Mouse (Mus musculus) layer of hippocampus, postnatal 25 days (tissue): Measurements from ENCODE around the gene Zbtb20. TPM values are rescaled to one million over a fixed set of nuclear protein-coding genes. Genes with fewer than 3 reads are reported as not detected.

Experiments used
- DNase-seq, 2 experiments: peaks; one replicate each; pipeline ENCODE4 v3.0.0; 2022; ENCODE audit warnings: mixed read lengths in 2 of 2, low spot score in 1 of 2; ENCODE audit errors: extremely low spot score in 1 of 2
- total RNA-seq, 2 experiments: library from RNA; stranded (reverse); gene quantifications; 2 replicates each; pipeline ENCODE4 v1.2.3; 2021

Gene Zbtb20
- total RNA-seq, 2 experiments from 2014 or later: 251 to 334 TPM

DNA sequence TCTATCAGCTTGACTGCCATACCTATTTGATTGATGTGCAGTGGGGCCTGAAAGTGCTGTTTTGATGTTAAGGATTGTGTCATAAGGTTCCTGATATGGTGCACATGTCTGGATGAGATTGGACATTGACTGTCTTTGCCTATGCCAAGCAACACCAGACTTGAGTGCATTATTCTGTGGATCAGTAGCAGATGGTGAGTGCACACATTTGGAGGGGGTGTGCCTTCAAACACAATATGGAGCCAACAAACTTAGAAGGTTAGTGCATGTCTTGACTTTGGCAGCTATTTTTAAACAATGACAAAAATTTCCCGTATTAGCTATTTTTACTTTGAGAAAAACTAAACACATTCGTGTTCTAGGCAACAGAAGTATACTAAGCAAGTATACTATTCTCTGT is 299.1 kb downstream of the Zbtb20 start:
- DNase-seq: no peak

DNA sequence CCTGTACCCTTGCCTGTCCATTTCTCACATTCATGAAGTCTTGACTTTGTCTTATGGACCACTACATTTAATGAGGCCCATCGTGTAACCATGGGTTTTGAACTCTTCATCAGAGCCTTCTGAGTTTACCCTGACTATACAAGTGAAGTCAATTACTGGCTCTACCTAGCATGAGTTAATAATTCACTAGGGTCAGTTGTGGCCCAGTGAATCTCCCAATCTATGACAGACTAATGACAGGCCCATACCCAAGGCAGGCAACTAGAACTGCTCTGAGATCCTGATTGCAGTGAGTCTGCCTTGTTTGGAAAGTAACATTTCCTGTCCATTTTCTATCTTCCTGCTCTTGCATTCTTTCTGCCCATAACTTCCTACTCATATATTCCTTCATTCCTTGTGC is 305.4 kb downstream of the Zbtb20 start:
- no peak for DNase-seq

DNA sequence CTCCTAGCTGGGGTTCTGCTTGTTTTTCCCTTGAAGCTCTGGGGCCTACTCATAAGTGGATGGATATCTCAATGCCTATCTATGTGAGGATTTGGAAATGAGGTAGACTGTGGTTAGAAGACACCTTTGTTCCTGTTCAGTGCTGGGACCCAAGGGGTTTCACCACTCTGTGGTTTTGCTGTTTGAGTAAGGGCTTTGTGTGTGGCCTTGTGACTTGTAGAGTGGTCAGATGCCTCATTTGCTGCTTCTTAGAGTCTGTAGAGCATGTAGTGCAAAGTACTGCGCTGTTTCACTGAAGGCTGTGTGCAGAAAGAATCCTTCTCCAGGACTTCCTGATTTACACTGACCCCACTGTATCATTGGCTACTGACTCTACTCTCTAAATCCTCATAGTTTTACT is 314.7 kb downstream of the Zbtb20 start:
- DNase-seq: no peak

DNA sequence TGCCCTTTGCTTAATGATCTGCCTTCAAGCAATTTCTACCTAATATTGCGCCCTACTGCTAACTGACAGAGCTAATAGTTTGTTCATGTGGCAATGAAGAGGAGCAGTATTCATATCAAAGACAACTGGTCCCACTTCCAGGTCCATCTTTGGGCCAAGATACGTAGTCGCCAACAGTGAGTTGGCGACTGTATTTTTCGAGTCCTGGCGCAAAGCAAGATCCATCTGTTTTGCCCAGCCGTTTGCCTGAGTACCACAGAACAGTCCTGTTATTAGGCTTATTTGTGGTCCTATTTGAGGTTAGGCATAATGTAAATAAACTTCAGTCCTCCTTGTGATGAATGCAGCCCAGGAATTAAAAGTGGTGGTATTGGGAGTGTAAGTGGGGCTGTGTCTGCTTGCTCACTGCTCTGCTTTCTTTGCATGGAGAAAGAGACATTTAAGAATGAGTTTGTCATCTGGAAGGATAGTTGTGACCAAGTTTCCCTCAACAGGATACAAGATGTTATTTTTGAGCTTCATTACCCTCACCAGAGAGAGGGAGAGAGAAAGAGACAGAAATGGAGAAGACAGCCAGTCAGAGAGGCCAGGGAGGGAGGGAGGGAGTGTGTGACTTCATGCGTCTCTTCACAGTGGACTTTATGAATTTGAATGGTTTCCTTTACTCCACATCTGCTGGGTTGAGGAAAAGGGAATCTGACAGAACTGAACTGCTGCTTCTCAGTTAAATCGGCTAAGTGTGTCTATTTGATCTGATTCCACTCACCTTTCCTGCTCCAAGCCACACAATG is 315.6 kb downstream of the Zbtb20 start:
- no peak for DNase-seq

DNA sequence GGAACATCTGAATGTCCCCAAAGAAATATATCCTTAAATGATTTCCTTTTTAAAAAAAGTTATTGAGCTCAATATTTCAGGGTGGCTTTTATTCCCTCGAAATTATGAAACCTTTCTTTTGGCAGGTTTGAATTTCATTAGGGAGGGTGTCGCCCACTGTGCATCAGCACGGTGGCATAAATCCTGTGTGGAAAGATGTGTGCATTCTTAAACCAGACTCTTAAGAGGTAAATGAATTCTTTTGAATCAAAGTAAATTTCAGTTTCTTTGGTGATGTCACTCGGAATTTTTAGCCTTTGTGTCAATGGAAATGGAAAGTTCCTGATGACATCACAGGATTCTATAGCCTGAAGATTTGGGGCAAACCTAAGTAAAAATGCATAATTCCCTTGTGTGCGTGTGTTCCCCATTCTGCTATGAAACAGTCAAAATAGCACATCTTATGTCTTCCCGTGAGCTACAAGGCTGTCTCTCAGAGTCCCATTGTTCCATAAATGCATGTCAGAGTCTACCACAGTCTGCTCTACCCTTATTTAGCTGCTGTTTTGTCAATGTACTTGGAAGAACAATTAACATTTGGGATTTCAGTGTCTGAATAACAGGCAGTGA is 318.1 kb downstream of the Zbtb20 start:
- DNase-seq: no peak

DNA sequence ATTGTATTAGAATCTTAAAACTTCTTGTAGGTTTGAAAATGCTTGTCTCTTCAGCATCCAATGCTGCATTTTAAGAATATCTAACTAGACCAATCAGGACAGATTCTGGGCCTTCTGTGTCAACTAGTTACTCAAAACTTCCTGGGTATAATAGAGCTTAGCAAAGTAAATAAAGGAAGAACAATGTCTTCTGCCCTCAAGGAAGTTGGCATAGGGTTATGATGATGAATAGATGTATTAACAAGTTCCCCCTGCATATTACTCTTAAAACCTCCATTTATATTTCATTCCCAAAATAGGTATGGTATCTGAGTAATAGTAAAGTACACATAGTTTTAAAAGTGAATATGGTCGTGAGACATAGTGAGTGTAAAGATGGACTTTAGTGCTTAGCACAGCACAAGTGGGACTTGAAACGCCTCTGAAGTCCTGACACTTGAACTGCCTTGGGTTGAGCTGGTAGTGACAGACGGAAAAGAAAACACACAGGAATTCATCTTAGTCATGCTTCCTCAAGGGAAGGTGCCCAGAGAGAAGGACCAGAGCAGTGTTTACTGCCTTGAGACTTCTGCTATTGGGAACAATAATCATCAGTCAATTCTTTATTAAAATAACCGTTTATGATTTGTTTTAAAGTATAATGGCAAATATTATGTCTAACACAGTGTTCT is 341.8 kb downstream of the Zbtb20 start:
- DNase-seq: no peak

DNA sequence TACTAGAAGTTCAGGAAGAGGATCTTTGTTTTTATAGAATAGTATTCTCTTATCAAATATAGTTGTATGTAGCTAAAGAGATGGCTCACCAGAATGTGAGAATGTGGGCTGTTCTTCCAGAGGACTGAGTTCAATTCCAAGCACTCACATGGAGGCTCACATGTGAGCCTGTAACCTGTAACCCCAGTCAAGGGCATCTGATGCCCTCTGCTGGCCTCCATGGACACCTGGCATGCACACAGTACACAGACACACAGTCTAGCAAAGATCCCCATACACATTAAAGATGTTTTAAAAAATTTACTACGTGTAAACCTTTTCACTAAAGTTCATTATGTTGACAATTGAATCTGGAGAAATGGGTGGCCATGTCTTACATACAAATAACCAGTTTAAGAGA is 343.7 kb downstream of the Zbtb20 start:
- no peak for DNase-seq

DNA sequence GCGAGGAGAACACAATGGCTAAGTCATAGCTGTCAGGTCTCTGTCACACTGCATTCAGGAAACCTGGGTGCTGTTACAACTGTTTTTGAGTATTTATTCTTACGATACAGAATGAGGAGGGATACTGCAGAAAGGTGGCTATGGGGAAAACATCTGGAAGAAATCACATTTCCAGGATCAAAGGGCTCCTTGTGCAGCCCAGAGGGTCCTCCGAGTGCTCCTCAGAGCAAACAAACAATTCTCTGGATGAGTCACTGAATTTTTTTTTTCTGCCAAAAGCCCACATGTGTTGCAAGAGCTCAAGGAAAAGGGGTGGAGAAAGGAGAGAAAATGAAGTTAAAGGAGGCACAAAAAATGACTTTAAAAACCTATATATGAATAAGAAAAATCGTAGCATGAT is 345.6 kb downstream of the Zbtb20 start:
- no peak for DNase-seq

DNA sequence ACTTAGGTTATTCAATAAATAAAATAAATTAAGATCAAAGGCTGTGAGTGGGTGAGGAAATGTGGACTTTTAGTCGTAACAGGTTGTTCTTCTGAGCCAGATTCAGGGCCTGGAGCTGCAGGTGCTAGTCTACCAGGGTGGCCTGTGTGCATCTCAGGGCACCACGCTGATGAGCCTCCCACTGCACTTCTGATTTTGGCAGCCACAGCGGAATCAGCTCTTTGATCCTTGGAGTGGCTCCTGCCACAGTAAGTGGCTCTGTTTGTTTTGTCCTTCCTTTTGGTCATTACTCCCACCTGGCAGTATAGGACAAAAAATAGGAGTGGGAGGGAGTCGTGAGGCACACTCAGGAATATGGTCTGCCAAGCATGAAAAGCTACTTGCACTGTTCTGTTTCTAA is 354.6 kb downstream of the Zbtb20 start:
- DNase-seq: no peak

DNA sequence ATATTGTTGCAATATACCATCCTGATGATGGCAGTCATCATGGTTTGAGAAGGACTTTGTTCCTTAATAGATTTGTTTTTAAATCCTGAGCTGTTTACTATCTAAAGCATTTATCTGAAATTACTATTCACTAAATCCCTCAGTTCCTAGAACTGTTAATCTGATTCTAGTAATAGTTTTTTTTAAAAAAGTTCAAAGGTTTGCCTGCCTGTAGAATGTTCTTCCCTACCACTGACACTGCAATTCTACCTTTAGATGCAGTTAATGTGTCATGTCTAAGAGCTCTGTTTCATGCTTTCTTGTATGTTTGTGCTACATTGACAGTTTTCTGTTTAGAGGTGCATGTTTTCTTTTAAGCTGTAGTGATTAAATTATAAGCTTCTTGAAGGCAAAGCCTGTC is 358.6 kb downstream of the Zbtb20 start:
- DNase-seq: no peak

DNA sequence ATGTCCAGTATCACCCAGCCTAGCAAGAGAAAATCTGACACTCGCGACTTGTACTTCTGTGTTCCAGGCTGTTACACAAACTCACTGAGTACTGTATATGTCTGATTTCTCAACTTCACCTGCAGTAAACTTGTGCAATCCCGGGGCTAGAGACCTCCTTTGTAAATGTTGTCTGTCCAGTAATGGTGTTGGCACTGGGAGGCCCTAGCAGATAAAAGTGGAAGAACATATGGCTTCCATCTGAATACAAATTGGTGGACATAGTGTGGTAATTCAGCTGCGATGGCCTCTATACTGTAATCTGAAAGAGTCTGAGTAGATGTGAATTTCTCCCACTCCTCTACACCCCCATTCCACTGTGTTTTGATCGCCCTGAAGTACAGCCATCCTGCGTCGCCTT is 359.6 kb downstream of the Zbtb20 start:
- DNase-seq: no peak

DNA sequence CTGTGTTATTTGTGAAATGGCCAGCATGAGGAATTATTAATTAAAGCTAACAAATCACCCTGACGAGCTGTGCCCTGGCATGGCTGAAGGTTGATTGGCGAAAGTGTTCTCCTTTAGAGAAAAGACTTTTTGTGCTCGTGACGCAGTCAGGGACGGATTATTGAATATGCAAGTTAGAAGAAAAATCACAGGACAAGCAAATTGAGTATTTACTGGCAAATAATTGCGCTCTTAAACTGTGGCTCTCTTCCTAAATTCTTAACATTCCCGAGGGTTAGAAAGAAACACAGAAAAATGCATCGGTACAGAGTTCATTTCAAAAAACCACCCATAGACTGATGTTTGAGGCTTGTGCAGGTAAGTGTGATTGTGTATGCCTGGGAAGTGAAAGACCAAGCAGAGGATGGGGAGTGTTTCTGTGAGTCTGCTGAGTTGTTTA is 360.1 kb downstream of the Zbtb20 start:
- DNase-seq: no peak

DNA sequence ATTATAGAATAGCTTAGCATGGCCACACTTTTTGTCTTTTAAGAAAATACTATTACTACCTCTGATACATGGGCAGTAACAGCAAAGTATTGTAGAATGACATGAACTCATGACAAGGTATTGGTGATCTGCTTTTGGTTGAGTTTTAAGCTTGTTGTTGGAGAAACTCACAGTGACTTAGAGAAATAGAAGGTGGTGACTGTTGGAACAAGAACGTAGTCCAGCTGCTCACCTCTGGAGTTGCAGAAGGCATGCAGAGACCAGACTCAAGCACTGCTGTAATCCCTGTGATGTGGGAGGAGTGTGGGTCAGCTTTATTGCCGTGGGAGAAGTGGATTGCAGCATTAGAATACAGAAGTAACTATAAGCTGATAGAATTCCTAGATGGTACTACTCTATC is 361.9 kb downstream of the Zbtb20 start:
- DNase-seq: no peak

DNA sequence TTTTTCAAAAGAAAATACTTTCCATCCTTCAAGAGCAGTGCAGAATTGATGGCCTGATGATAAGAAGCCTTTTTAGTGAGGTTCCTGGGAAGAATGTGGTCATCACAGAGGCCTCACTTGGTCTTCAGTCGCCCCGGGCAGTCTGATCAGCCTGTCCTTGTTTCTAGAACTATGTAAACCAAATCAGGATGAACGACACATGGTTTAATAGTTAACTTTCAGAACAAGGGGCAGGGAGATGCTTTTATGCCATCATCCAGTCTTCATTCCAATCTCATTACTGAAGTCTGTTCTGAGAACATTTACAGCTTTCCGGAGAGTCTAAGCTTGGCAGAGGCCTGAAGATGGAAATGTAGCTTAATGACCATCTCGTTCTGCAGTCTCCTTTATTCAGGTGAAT is 371.3 kb downstream of the Zbtb20 start:
- DNase-seq: no peak

DNA sequence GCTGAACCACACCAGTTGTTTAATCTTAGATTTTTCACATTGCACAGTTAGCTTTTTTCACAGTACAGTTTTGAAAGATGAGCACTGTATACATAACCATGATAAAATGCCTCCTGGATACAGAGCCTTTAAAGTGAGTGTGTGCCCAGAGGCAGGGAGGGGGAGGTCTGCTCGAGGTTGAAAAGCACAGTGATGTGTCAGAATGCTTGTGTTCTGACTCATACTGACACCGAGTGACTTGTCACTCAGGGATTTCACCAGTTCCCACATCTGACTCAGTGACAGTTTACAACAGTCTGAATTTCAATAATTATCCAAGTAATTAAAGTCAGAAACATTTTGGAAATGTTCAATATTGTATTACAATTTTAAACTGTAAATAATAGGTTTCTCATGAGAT is 377.4 kb downstream of the Zbtb20 start:
- DNase-seq: no peak

DNA sequence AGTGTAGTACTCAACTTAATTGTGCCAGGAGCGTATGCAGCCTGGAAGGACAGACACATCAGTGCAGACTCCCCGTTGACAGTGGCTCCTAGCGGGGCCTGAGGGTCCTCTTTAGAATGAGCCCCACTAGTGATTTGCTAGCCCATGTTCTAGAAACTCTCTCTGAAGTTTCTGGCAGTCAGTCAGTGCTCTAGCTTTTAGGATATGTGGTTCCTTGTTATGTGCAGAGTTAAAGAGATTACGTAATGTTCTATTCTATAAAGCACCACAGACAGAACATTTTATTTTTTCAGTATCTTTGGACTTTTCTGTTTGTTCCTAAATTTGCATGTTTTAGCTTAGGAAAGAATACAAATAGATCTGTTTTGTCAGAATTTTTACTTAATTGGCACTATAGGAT is 378.1 kb downstream of the Zbtb20 start:
- DNase-seq: no peak

DNA sequence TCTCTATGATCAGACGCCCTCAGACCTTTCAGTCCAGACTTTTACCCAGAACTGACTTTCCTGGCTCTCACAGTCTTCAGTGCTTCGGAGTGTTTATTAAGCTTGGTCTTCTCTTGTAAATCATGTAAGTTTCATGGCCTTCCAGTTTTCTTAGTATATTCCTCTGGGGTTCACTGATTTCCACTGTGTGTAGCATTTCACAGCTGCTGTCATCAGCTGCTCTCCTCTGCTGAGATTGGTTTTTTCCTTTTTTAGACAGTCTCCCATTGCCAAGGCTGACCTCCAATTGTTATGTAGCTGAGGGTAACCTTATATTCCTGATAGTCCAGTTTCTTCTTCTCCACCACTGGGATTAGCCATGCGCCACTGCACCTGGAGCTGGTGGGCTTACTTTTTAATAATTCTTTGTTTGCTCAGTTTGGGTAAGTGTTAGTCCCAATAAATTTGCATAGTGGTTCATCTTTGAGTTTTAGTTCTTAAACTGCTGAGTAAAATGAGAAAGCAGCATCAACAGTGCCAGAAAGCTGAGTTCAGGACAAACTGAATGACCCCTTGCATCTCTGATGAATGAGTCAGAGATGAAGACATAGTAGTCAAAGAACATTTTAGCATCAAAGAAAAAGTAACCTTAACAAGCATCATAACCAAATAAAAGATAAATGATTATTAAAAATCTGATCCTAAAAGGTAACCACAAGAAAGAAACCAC is 380.7 kb downstream of the Zbtb20 start:
- DNase-seq: no peak

DNA sequence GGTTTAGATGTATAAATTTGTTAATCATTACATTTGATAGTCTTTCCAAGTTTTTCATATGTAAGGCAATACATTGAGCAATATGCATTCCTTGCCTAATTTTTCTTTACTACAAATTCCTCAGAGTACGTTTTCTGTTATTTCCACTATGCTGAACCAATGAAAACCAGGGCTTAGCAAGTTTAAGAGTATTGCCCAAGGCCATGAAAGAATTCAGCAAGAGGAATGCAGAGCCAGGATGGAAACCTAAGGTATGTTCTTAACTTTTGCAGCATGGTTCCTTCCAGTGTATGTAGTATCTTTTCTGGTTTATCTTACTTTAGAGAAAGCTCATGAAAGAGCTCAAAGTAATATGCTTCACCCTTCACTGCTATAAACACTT is 381.2 kb downstream of the Zbtb20 start:
- DNase-seq: no peak

DNA sequence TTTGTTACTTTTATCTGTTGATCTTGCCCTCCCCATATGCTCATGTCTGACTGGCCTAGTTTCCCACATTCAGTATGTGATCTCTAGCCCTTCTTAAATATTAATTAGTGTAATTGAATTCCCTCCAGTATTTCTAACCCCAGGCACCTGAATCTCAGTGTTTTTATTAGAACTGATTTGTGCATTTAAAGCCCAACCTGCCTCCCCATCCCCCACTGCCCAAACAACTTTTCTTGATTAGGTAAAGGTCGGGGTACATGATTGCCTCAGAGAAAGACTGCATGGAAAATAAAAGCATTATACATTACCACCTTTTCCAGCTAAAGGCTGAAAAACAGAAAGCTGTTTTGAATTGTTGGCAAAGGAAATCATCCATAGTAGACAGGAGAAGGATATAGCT is 383.8 kb downstream of the Zbtb20 start:
- no peak for DNase-seq

DNA sequence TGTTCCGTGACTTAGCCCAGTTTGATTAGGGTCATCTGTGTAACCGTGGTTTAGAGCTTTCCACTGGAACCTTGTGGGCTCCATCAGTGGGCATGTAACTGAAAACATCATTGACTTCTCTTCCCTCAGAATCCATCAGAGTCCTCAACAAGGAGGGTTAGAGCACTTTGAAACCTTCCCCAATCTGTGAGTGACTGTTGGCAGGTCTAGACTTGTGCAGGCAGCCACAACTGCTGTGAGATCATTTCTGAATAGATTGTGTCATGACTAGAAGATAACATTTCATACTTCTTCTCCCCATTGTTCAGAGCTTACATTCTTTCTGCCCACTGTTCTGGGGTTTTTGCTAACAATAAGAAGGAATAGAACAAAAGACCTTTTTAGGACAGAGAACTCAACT is 385.2 kb downstream of the Zbtb20 start:
- no peak for DNase-seq

DNA sequence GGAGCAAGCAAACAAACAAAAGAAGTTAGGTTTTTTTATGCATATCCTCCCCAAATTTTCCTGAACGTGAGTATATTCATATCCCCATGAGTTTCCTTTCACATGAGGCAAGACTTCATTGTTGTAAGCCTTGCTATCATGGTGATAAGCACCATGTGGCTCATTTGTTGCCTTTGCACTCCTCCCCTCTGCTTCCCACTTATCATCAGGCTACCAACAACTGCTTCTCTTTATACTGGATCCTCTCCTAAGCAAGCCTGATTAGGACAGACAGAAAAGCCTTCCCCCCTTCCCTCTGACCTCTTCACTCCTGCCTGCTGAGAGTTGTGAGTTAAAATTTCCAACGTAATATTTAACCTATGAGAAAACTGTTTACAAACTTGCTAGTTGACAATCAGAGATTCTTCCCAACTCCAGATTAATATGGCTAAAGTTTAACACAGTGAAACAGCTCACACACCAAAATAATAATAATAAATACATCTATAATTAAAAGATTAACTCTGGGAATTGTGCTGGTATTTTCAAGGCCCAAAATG is 398.4 kb downstream of the Zbtb20 start:
- no peak for DNase-seq
